Mouse (Mus musculus) lung, postnatal 0 days (tissue): ENCODE results near the gene Sypl. TPM values are rescaled to one million over a fixed set of nuclear protein-coding genes. Genes with fewer than 3 reads are reported as not detected.
A peak's percentile ranks its signal among the peaks of the same experiment; 100 is the strongest.
"Not testable (repeated sequence)": the region's sequence is repeated elsewhere in the genome, so short reads cannot be mapped to it uniquely, and the experiment has no call there.

Experiments
- ATAC-seq: fragments of 200-750 bp; cut with Nextera tagmentation; 2 replicates; pipeline ENCODE4 v1.8.0; 2017; ENCODE audit warnings: moderate library complexity
- DNase-seq: peaks from one replicate; pipeline ENCODE4 v3.0.0-alpha.2; 2016; ENCODE audit warnings: low spot score
- H3K27ac ChIP-seq: fragments of 300-500 bp; sonication (generic); 2 replicates; pipeline ENCODE4 v1.5.1; 2014; ENCODE audit warnings: antibody characterized with exemption, mild to moderate bottlenecking, low read length, mixed read lengths
- H3K27me3 ChIP-seq: fragments of 300-500 bp; sonication (generic); replicated peaks from 2 replicates; pipeline ENCODE4 v1.6.1; 2014; ENCODE audit warnings: low read length, mixed read lengths; ENCODE audit not compliant: insufficient read depth
- H3K36me3 ChIP-seq: fragments of 300-500 bp; sonication (generic); 2 replicates; pipeline ENCODE4 v1.6.1; 2014; ENCODE audit warnings: low read length, mixed read lengths; ENCODE audit not compliant: insufficient read depth
- H3K4me1 ChIP-seq: fragments of 300-500 bp; sonication (generic); 2 replicates; pipeline ENCODE4 v1.6.1; 2014; ENCODE audit warnings: antibody characterized with exemption, low read depth, low read length, mixed read lengths; ENCODE audit not compliant: insufficient read depth
- H3K4me2 ChIP-seq: fragments of 300-500 bp; sonication (generic); replicated peaks from 2 replicates; pipeline ENCODE4 v1.6.1; 2014; ENCODE audit warnings: low read depth, mild to moderate bottlenecking, low read length, moderate library complexity, mixed read lengths
- H3K4me3 ChIP-seq: fragments of 300-500 bp; sonication (generic); 2 replicates; pipeline ENCODE4 v1.5.1; 2014; ENCODE audit warnings: low read depth, low read length
- H3K9ac ChIP-seq: fragments of 300-500 bp; sonication (generic); replicated peaks from 2 replicates; pipeline ENCODE4 v1.6.1; 2014; ENCODE audit warnings: low read depth, mild to moderate bottlenecking
- H3K9me3 ChIP-seq: fragments of 300-500 bp; sonication (generic); 2 replicates; pipeline ENCODE4 v1.6.1; 2016; ENCODE audit warnings: low read length, mixed read lengths
- CTCF ChIP-seq: IDR thresholded peaks from 2 replicates; pipeline ENCODE4 v1.5.1; 2016; ENCODE audit warnings: antibody characterized with exemption, mild to moderate bottlenecking
- EP300 ChIP-seq: IDR thresholded peaks from 2 replicates; pipeline ENCODE4 v1.6.1; 2016; ENCODE audit warnings: antibody characterized with exemption, mild to moderate bottlenecking, control low read depth
- WGBS: fragments of 180-500 bp; shearing (Covaris S2); extraction: QIAGEN DNeasy Blood & Tissue Kit; methylation state at CpG from one replicate; pipeline ENCODE4 v1.1.7; 2014; 5-methylcytosine and 5-hydroxymethylcytosine counted together
- polyA plus RNA-seq: library from polyadenylated mRNA; unstranded; fragments of >200 nt; fragmentation: Nextera tagmentation; extraction: Ambion mirVana; gene quantifications from 2 replicates; pipeline ENCODE4 v1.2.1, GENCODE M21; 2015

Sypl gene
- polyA plus RNA-seq, 1 experiment from 2014 or later = 237 TPM

GRCm38 (mm10) chr12:32989731-32990130 lies 36.0 kb downstream of the Sypl start:
- no peaks in the 10 kb centered on the region for H3K36me3 ChIP-seq
- WGBS = 53% methylated on average over 12 of the region's 12 CpGs
- H3K4me2 ChIP-seq = no peak overlapping the region
- TF ChIP-seq CTCF (no peak), EP300 (peak; percentile 61)
- H3K9me3 ChIP-seq = no peaks in the 10 kb centered on the region
- H3K27me3 ChIP-seq = no peaks in the 10 kb centered on the region
- peak overlapping the region; percentile 52; the same call in 1 of the 2 replicates for H3K27ac ChIP-seq
- no peaks in the 10 kb centered on the region; the same call in 1 of the 2 replicates for H3K4me1 ChIP-seq
- peak; percentile 86 for ATAC-seq
- no peak overlapping the region for H3K9ac ChIP-seq
- H3K4me3 ChIP-seq = no peak overlapping the region
- peak; percentile 56 for DNase-seq

- Histone ChIP-seq H3K9me3 (no peaks in the 10 kb centered on the region), H3K27ac (peak overlapping the region; percentile 78), H3K9ac (no peak overlapping the region), H3K36me3 (no peaks in the 10 kb centered on the region), H3K4me1 (peaks cover 3% of the 10 kb centered on the region; the same call in 1 of the 2 replicates), H3K4me2 (no peak overlapping the region), H3K4me3 (no peak overlapping the region), H3K27me3 (no peaks in the 10 kb centered on the region)
- ATAC-seq (no peak), DNase-seq (no peak)
- 66% methylated on average over 5 of the region's 5 CpGs for WGBS
- no peak for TF ChIP-seq EP300
- TF ChIP-seq CTCF = no peak
These were observed 40.4 kb downstream of the Sypl start for GRCm38 (mm10) chr12:32994081-32994480.

GRCm38 (mm10) chr12:32995081-32995834 lies 41.6 kb downstream of the Sypl start:
- Histone ChIP-seq H3K9me3 (no peaks in the 10 kb centered on the region), H3K9ac (no peak overlapping the region), H3K4me1 (peaks cover 3% of the 10 kb centered on the region; the same call in 1 of the 2 replicates), H3K4me3 (no peak overlapping the region), H3K27ac (peak overlapping the region; percentile 78), H3K4me2 (no peak overlapping the region), H3K27me3 (no peaks in the 10 kb centered on the region), H3K36me3 (no peaks in the 10 kb centered on the region)
- TF ChIP-seq EP300 (peak; percentile 75), CTCF (peak; percentile 47)
- WGBS = 56% methylated on average over 4 of the region's 4 CpGs
- ATAC-seq (peak; percentile 94), DNase-seq (peak; percentile 84)

- Histone ChIP-seq H3K9me3 (no peaks in the 10 kb centered on the region), H3K27me3 (no peaks in the 10 kb centered on the region), H3K36me3 (no peaks in the 10 kb centered on the region), H3K9ac (no peak overlapping the region), H3K4me3 (no peak overlapping the region), H3K27ac (no peak overlapping the region), H3K4me2 (no peak overlapping the region), H3K4me1 (0 out of 2 replicates have a peak, but pooled peaks cover 6% of the 10 kb centered on the region)
- no peak for TF ChIP-seq CTCF
- TF ChIP-seq EP300 = no peak
- DNase-seq (no peak), ATAC-seq (no peak)
- WGBS = 52% methylated on average over 5 of the region's 5 CpGs
These were observed 45.1 kb downstream of the Sypl start for GRCm38 (mm10) chr12:32998766-32999165.

GRCm38 (mm10) chr12:32999778-33000177 lies 46.1 kb downstream of the Sypl start:
- H3K36me3 ChIP-seq, H3K4me3 ChIP-seq, H3K9me3 ChIP-seq, H3K27ac ChIP-seq, H3K4me2 ChIP-seq, ATAC-seq, H3K9ac ChIP-seq, DNase-seq, H3K27me3 ChIP-seq, H3K4me1 ChIP-seq: not testable (repeated sequence)
- WGBS = 20% methylated on average over 3 of the region's 3 CpGs

GRCm38 (mm10) chr12:33000402-33000801 lies 46.7 kb downstream of the Sypl start:
- Histone ChIP-seq H3K4me3 (no peak overlapping the region), H3K4me2 (no peak overlapping the region), H3K36me3 (no peaks in the 10 kb centered on the region), H3K27me3 (no peaks in the 10 kb centered on the region), H3K4me1 (0 out of 2 replicates have a peak, but pooled peaks cover 6% of the 10 kb centered on the region), H3K9me3 (no peaks in the 10 kb centered on the region), H3K27ac (no peak overlapping the region), H3K9ac (no peak overlapping the region)
- ATAC-seq (peak; percentile 72), DNase-seq (peak; percentile 75)
- TF ChIP-seq EP300 (peak; percentile 68), CTCF (no peak)
- WGBS = 23% methylated on average over 4 of the region's 4 CpGs
